Mouse (Mus musculus) forebrain, embryonic 15.5 days (tissue): ENCODE measurements around the gene Sugp2. TPM values are rescaled to one million over a fixed set of nuclear protein-coding genes. Genes with fewer than 3 reads are reported as not detected.

Experiments used
- ATAC-seq: fragments of 200-750 bp; cut with Nextera tagmentation; replicated peaks from 2 replicates; pipeline ENCODE4 v1.8.0; 2017; ENCODE audit warnings: mild to moderate bottlenecking, moderate TSS enrichment, moderate library complexity
- H3K27ac ChIP-seq: fragments of 300-500 bp; sonication (generic); replicated peaks from 2 replicates; pipeline ENCODE4 v1.5.1; 2015; ENCODE audit warnings: mild to moderate bottlenecking, inconsistent platforms
- H3K27me3 ChIP-seq: fragments of 300-500 bp; sonication (generic); 2 replicates; pipeline ENCODE4 v1.6.1; 2015; ENCODE audit warnings: inconsistent platforms
- H3K36me3 ChIP-seq: fragments of 300-500 bp; sonication (generic); 2 replicates; pipeline ENCODE4 v1.6.1; 2015; ENCODE audit warnings: mild to moderate bottlenecking, inconsistent platforms
- H3K4me1 ChIP-seq: fragments of 300-500 bp; sonication (generic); 2 replicates; pipeline ENCODE4 v1.6.1; 2015; ENCODE audit warnings: inconsistent platforms
- H3K4me2 ChIP-seq: fragments of 300-500 bp; sonication (generic); replicated peaks from 2 replicates; pipeline ENCODE4 v1.6.1; 2015; ENCODE audit warnings: mild to moderate bottlenecking, inconsistent platforms
- H3K4me3 ChIP-seq: fragments of 300-500 bp; sonication (generic); 2 replicates; pipeline ENCODE4 v1.5.1; 2015; ENCODE audit warnings: mild to moderate bottlenecking, inconsistent platforms
- H3K9ac ChIP-seq: fragments of 300-500 bp; sonication (generic); replicated peaks from 2 replicates; pipeline ENCODE4 v1.6.1; 2015; ENCODE audit warnings: mild to moderate bottlenecking, inconsistent platforms
- H3K9me3 ChIP-seq: fragments of 300-500 bp; sonication (generic); 2 replicates; pipeline ENCODE4 v1.6.1; 2016; ENCODE audit warnings: inconsistent platforms
- WGBS: fragments of 180-500 bp; shearing (Covaris S2); methylation state at CpG from one replicate; pipeline ENCODE4 v1.1.7; 2015; ENCODE audit warnings: mixed read lengths; 5-methylcytosine and 5-hydroxymethylcytosine counted together
- polyA plus RNA-seq: library from polyadenylated mRNA; unstranded; fragments of >200 nt; fragmentation: Nextera tagmentation; extraction: Ambion mirVana; gene quantifications from 2 replicates; pipeline ENCODE4 v1.2.1, GENCODE M21; 2015

Sugp2 gene
- polyA plus RNA-seq, 1 experiment from 2014 or later = 85.6 TPM

DNA sequence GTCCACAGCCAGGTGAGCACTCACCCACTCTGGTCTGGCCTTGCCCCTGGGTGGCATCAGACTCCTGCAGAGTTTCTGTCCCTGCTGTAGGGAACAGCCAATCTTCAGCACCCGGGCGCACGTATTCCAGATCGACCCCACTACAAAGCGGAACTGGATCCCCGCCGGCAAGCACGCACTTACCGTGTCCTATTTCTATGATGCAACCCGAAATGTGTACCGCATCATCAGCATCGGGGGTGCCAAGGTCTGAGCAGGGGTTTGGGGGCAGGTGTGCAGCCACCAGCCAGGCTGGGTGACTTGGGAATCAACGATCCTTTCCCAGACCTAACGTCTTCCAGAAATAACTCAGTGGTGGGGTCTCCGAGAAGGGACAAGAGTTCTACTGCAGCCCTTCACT lies 51.3 kb downstream of the Sugp2 start:
- ATAC-seq = no peak
- H3K36me3 ChIP-seq = peaks cover 34% of the 10 kb centered on the region
- 97% methylated on average over 15 of the region's 15 CpGs for WGBS
- H3K4me1 ChIP-seq = peaks cover 16% of the 10 kb centered on the region
- H3K27me3 ChIP-seq = no peaks in the 10 kb centered on the region
- H3K9me3 ChIP-seq = no peaks in the 10 kb centered on the region
- H3K4me2 ChIP-seq = no peak overlapping the region
- H3K4me3 ChIP-seq = no peak overlapping the region
- no peak overlapping the region for H3K27ac ChIP-seq
- H3K9ac ChIP-seq = no peak overlapping the region

DNA sequence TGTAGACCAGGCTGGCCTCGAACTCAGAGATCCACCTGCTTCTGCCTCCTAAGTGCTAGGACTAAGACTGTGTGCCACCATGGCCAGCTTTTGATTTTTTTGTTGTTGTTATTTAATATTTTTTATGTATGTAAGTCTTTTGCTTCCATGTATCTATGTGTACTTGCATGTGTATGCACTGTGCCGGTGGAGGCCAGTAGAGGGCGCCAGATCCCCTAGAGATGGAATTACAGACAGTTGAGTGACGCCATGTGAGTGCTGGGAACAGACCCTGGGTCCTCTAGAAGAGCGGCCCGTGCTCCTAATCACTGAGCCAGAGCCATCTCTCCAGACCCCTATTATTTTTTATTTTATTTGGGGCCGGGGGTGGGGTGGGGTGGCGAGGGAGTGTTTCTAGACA lies 52.7 kb downstream of the Sugp2 start:
- Histone ChIP-seq H3K4me2 (no peak overlapping the region), H3K4me3 (no peak overlapping the region), H3K27me3 (no peaks in the 10 kb centered on the region), H3K9me3 (no peaks in the 10 kb centered on the region), H3K27ac (no peak overlapping the region), H3K36me3 (peaks cover 49% of the 10 kb centered on the region), H3K9ac (no peak overlapping the region), H3K4me1 (peaks cover 16% of the 10 kb centered on the region)
- WGBS = 89% methylated on average over 8 of the region's 8 CpGs
- ATAC-seq = no peak

DNA sequence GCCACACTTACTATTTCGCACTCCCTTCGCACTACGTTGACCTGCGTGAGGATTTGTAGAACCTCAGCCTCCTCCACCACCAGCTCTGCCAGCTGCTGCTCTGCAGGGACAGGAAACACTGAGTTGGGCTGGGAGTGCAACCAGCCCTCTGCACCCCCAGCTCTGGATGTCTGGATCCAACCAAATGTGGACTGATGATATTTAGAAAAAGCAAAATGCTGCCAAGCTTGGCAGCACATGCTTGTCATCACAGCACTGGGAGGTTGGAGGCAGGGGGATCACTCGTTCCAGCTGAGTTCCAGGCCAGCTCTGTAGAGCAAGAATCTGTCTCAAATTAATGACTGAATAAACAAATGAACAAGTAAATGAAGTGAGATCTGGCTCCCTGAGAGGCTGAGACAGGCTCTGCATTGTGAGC lies 60.0 kb downstream of the Sugp2 start:
- Histone ChIP-seq H3K4me1 (no peaks in the 10 kb centered on the region), H3K4me2 (no peak overlapping the region), H3K27ac (no peak overlapping the region), H3K27me3 (no peaks in the 10 kb centered on the region), H3K9ac (no peak overlapping the region), H3K9me3 (no peaks in the 10 kb centered on the region), H3K4me3 (no peak overlapping the region), H3K36me3 (peaks cover 89% of the 10 kb centered on the region)
- no peak for ATAC-seq
- 77% methylated on average over 5 of the region's 5 CpGs for WGBS

DNA sequence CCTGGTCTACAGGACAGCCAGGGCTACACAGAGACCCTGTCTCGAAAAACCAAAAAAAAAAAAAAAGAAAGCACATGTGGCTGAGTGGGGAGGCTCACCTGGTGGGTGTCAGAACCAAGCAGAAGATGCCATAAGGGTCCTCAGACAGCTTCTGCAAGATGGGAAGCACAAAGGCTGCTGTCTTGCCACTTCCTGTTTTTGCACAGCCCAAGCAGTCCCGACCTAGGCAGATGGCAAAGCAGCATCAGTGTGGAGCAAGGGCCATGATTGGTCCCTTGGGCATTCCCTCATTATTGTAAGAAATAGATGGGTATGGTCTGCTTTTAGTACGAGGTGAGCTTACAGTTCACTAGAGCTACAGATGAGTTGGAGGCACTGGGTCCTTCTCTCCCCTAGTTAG lies 66.9 kb downstream of the Sugp2 start:
- no peak overlapping the region for H3K4me2 ChIP-seq
- H3K27ac ChIP-seq = no peak overlapping the region
- ATAC-seq = no peak
- H3K9ac ChIP-seq = no peak overlapping the region
- no peaks in the 10 kb centered on the region for H3K27me3 ChIP-seq
- no peaks in the 10 kb centered on the region for H3K9me3 ChIP-seq
- H3K4me3 ChIP-seq = no peak overlapping the region
- peaks cover 43% of the 10 kb centered on the region for H3K36me3 ChIP-seq
- H3K4me1 ChIP-seq = peaks cover 28% of the 10 kb centered on the region
- 91% methylated on average over 3 of the region's 3 CpGs for WGBS

DNA sequence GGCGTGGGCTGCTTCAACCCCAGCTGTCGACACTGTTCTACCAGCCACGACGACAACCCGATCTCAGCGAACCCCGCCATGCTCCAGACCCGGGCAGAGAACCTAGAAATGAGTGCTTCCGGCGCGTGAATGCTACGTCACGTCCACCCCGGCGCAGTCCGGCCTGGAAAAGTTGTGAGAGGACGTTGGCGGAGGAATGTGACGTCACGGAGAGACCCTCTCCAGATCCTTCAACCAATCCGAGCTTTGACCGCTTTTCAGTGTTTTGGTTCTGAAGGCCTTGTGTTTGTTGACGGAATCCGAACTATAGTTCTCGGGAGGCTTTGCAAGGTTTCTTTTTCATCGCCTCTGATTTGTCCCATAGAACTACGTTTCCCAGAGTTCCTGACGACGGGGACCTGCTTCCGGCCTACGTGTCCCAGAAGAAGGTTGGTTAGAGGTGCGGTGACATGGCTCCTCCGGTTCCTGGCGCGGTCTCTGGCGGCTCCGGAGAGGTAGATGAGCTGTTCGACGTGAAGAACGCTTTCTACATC lies 68.4 kb downstream of the Sugp2 start, which contains the start of the genes Ddx49 and Cope:
Gene Ddx49 (minus strand): TSS at position 132 of the 533 bp plus-strand sequence.
Gene Cope (plus strand): TSS at position 161 of the 533 bp plus-strand sequence.
- Histone ChIP-seq H3K4me3 (peak within 1 kb of the TSS; percentile 81), H3K9ac (peak within 1 kb of the TSS; percentile 68), H3K27ac (peak within 1 kb of the TSS; percentile 74), H3K27me3 (no peaks in the 10 kb centered on the region), H3K9me3 (no peaks in the 10 kb centered on the region), H3K4me1 (peaks cover 28% of the 10 kb centered on the region), H3K4me2 (peak within 1 kb of the TSS; percentile 91), H3K36me3 (peaks cover 40% of the 10 kb centered on the region)
- under 1% methylated on average over 40 of the region's 40 CpGs for WGBS
- ATAC-seq = peak; percentile 94

DNA sequence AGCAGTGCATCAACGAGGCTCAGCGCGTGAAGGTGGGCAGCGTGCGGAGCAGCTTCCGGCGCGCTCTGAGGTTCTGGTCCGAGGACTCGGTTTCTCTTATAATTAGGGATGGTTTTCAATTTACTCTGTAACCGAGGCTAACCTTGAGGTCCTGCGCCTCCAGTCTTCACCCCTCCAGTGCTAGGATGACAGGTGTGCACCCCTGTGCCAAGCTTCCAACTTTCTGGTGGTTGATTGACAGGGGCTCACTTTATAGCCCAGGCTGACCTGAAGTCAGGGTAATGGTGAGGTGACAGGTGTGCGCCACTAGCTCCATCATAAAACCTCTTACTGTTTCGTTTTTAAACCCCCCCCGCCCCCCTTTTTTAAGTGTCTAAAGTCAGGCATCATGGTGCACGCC lies 68.9 kb downstream of the Sugp2 start:
- peaks cover 40% of the 10 kb centered on the region for H3K36me3 ChIP-seq
- H3K4me3 ChIP-seq = peak overlapping the region; percentile 81
- no peaks in the 10 kb centered on the region for H3K9me3 ChIP-seq
- ATAC-seq = peak; percentile 51
- H3K27ac ChIP-seq = peak overlapping the region; percentile 74
- WGBS = 5% methylated on average over 16 of the region's 16 CpGs
- no peaks in the 10 kb centered on the region for H3K27me3 ChIP-seq
- H3K9ac ChIP-seq = peak overlapping the region; percentile 68
- H3K4me2 ChIP-seq = peak overlapping the region; percentile 91
- peaks cover 28% of the 10 kb centered on the region for H3K4me1 ChIP-seq

DNA sequence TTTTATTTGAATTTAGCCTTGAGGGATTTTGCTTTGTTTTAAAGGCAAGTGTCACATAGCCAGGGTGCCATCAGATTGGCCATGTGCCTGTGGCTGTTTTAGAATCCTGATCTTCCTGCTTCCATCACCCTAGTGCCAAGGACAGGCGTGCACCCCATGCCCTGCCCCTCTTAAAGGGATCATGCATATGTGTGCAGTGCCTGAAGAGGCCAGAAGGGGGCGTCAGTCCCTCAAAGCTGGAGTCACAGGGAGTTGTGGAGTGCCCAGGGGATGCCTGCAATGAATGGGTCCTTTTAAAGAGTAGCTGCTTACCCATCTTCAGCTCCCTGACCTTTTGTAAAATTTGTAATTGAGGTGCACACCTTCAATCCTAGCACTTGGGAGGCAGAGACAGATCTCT lies 75.3 kb downstream of the Sugp2 start:
- 19% methylated on average over 2 of the region's 2 CpGs for WGBS

DNA sequence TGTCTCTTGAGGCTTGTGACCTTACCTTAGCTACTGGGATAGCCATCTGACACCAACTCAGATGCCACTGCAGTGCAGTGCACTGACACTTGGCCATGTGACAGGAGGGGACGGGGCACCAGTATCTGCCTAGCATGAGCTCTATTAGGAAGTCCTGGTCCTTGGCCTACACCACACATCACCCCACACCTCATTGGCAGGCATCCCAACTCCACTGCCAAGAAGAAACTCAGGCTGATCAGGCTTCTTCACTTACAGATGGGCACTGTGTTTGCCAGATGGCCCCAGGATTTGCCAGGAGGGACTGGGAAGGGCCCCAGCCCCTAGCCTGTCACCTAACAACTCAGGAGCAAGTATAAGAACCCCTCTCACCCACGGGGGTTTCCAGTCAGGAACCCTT lies 79.4 kb downstream of the Sugp2 start:
- H3K4me1 ChIP-seq = peaks cover 32% of the 10 kb centered on the region
- no peak for ATAC-seq
- WGBS = 68% methylated on average over 2 of the region's 2 CpGs
- no peak overlapping the region for H3K9ac ChIP-seq
- no peak overlapping the region for H3K4me2 ChIP-seq
- peaks cover 39% of the 10 kb centered on the region for H3K36me3 ChIP-seq
- H3K27me3 ChIP-seq = no peaks in the 10 kb centered on the region
- no peaks in the 10 kb centered on the region for H3K9me3 ChIP-seq
- no peak overlapping the region for H3K4me3 ChIP-seq
- no peak overlapping the region for H3K27ac ChIP-seq

More for the DNA sequence above, 75.3 kb downstream of the Sugp2 start:
- Histone ChIP-seq H3K27ac (no peak overlapping the region), H3K9me3 (no peaks in the 10 kb centered on the region), H3K4me1 (peaks cover 5% of the 10 kb centered on the region), H3K4me2 (no peak overlapping the region), H3K4me3 (no peak overlapping the region), H3K36me3 (peaks cover 72% of the 10 kb centered on the region), H3K27me3 (no peaks in the 10 kb centered on the region), H3K9ac (no peak overlapping the region)
- no peak for ATAC-seq

DNA sequence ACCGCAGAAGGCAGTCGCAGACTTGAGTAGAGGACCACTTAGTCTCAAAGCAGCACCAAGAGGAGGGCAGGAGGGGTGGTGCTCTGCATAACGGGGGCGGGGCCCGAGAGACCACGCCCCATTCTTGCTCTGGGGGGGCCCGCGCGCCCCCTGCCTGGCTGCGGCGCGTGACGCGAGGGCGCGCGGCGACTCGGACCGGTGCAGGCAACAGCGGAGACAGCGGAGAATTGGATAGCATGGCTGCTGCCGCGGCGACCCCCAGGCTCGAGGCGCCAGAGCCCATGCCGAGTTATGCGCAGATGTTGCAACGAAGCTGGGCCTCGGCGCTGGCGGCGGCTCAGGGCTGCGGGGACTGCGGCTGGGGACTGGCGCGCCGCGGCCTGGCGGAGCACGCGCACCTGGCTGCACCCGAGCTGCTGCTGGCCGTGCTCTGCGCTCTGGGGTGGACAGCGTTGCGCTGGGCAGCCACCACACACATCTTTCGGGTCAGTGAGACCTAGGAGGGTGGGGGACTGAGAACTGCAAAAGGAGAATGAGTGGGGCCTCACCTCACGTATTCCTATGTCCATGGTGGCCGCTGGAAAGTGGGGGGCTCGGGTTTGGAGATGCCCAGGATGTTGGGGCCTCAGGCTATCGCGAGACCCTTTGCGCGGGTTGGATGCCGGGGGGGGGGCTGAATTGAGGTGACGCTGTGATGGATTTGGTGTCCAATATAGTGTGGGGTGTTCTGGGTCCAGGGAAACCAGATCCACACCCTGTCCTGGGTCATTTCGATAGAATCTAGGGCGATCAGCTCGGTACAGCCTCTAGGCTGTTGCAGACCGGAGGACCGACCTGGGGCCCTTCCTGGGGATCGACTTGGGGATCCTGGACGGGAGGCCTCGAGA lies 81.8 kb downstream of the Sugp2 start, which contains the start of gene Cers1:
Gene Cers1 (plus strand): TSS at position 152 of the 887 bp plus-strand sequence.
- H3K4me1 ChIP-seq = peaks cover 32% of the 10 kb centered on the region
- peak; percentile 44 for ATAC-seq
- H3K4me2 ChIP-seq = peak within 1 kb of the TSS; percentile 63
- 1% methylated on average over 66 of the region's 66 CpGs for WGBS
- H3K9ac ChIP-seq = peak within 1 kb of the TSS; percentile 74
- H3K27ac ChIP-seq = peak within 1 kb of the TSS; percentile 89
- peaks cover 32% of the 10 kb centered on the region for H3K36me3 ChIP-seq
- H3K9me3 ChIP-seq = no peaks in the 10 kb centered on the region
- H3K4me3 ChIP-seq = peak within 1 kb of the TSS; percentile 63
- H3K27me3 ChIP-seq = no peaks in the 10 kb centered on the region

DNA sequence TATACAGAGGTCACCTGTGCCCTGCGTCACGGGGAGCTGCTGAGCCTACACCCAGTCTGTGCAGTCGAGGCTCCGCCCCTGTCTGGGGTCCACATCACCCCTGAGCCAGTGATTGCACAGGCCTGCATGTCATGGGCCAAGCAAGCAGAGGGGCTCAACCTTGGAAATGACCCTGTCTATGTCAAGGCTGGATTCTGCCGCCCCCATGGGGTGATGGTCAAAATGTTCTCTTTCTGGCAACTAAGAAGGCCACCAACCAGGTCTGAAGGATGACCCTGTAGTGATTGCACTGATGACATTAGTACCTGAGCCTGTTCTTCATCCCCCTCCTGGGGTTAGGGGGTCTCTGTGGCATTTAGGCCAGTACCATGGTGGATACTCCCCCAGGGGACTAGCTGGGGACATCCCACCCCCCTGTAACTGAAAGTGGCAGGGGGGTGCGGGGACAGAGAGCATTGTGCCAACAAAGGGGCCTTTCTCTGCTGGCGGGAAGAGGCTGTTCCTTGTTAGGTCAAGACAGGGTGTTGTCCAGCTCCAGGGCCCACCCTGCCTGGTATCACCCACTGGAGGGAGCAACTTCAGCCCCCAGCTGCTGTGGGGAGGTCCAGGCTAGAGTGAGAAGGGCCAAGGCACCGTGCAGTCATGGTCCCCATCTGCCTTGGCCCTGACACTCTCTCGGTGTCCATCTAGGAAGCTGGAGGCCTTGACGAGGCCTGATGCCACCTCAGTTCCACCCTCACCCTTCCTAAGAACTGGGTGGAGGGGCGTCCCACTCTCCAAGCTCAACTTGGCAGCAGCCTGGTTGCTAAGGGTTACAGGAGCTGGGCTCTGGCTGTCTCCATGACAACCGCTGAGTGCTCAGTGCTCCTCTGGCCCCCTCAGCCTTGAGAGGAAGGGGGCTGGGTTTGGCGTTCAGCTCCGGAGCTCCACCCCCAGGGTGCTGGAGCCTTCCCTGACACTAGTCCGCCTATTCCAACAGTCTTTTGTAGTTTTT lies 82.8 kb downstream of the Sugp2 start:
- H3K4me2 ChIP-seq = peak overlapping the region; percentile 63
- ATAC-seq = peak; percentile 93
- 2% methylated on average over 15 of the region's 15 CpGs for WGBS
- peaks cover 27% of the 10 kb centered on the region for H3K36me3 ChIP-seq
- peak overlapping the region; percentile 74 for H3K9ac ChIP-seq
- H3K4me1 ChIP-seq = peaks cover 32% of the 10 kb centered on the region
- H3K9me3 ChIP-seq = no peaks in the 10 kb centered on the region
- no peaks in the 10 kb centered on the region for H3K27me3 ChIP-seq
- peak overlapping the region; percentile 89 for H3K27ac ChIP-seq
- peak overlapping the region; percentile 63 for H3K4me3 ChIP-seq

DNA sequence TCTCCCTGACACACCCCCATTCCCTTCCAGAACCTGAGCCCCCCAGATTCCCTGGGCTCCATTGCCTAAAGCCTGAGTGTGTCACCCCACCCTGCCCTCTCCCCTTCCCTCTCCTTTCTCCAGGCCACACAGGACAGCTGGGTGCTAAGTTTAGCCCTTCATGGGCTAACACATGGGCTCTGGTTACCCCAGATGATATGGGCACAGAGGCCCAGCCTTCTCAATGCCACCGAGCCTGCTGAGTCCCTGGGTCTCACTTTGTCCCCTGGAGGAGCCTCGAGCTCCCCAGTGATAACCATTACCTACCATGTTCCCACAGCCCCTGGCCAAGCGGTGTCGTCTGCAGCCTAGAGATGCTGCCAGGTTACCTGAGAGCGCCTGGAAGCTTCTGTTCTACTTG lies 83.8 kb downstream of the Sugp2 start:
- Histone ChIP-seq H3K36me3 (peaks cover 24% of the 10 kb centered on the region), H3K4me2 (peak overlapping the region; percentile 63; the same call in 1 of the 2 replicates), H3K27ac (peak overlapping the region; percentile 89), H3K9ac (peak overlapping the region; percentile 74; the same call in 1 of the 2 replicates), H3K4me1 (peaks cover 32% of the 10 kb centered on the region), H3K27me3 (no peaks in the 10 kb centered on the region), H3K9me3 (no peaks in the 10 kb centered on the region), H3K4me3 (peak overlapping the region; percentile 63; the same call in 1 of the 2 replicates)
- 88% methylated on average over 5 of the region's 5 CpGs for WGBS
- no peak for ATAC-seq
